Mouse (Mus musculus) stomach, postnatal 0 days (tissue): Measurements from ENCODE around the gene Slc15a4.

Source experiments
- CTCF ChIP-seq: IDR thresholded peaks from 2 replicates; pipeline ENCODE4 v1.5.1; 2016; ENCODE audit warnings: antibody characterized with exemption, low read depth, mild to moderate bottlenecking, moderate library complexity
- EP300 ChIP-seq: optimal IDR thresholded peaks from 2 replicates; pipeline ENCODE3; 2016; ENCODE audit warnings: antibody characterized with exemption

GRCm38 (mm10) chr5:127621108-127621507, 11.6 kb downstream of the Slc15a4 start:
- TF ChIP-seq EP300 (no peak), CTCF (no peak)
